In the genomic region with DNA sequence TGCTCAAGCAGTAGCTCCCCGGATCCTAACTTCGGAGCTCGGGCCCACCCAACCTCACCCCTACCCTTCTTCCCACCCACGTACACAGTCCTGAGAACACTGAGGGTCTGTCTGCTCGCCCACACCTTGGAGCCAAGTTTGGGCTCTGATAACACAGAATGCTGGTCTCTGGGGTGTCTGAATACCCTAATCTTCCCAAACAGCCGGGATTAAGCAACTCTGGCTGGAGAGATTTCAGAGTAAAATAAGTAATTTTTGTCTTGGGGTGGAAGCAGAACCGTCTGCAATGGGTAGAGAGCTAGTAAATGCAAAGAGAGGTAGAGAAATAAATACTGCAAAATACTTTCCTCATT, we compare ENCODE assay signal across 8 mouse cellular contexts. TPM values are rescaled to one million over a fixed set of nuclear protein-coding genes. Genes with fewer than 3 reads are reported as not detected.
DNase-seq lines count a peak whose midpoint lies in the region; ATAC-seq lines count a peak whose summit lies in the region.
"Had no signal": no experiment of that assay in that cellular context is flagged by ENCODE, and none has a peak within 500 bp of the region (broad histone marks: within the 10 kb centered on the region; RNA-seq: fewer than 3 reads in every experiment).

No protein-coding gene starts in this region.

- WGBS in lung, embryonic 15.5 days: 4% methylated on average over 7 of the region's 7 CpGs
- whole genome bisulfite sequencing in forebrain, embryonic 11.5 days: 2% methylated on average over 7 of the region's 7 CpGs
- 8% methylated on average over 7 of the region's 7 CpGs for WGBS in limb, embryonic 15.5 days
- WGBS in stomach, embryonic 15.5 days: 6% methylated on average over 7 of the region's 7 CpGs

- peak overlapping the region; percentile 86 for H3K4me3 ChIP-seq in lung, embryonic 15.5 days
- H3K4me3 ChIP-seq in forebrain, embryonic 11.5 days (ENCODE audit: low read depth, low read length): peak overlapping the region; percentile 71
- peak overlapping the region; percentile 77 for H3K4me3 ChIP-seq in limb, embryonic 15.5 days
- peak overlapping the region; percentile 65 for H3K4me3 ChIP-seq in stomach, embryonic 15.5 days (replicated peaks)

- H3K27me3 ChIP-seq in lung, embryonic 15.5 days: no peaks in the 10 kb centered on the region
- H3K27me3 ChIP-seq in forebrain, embryonic 11.5 days (ENCODE audit: control insufficient read depth, insufficient read depth, low read length): no peaks in the 10 kb centered on the region
- no peaks in the 10 kb centered on the region for H3K27me3 ChIP-seq in limb, embryonic 15.5 days
- no peaks in the 10 kb centered on the region for H3K27me3 ChIP-seq in stomach, embryonic 15.5 days (replicated peaks)

- H3K4me2 ChIP-seq in lung, embryonic 15.5 days: peak overlapping the region; percentile 93
- H3K4me2 ChIP-seq in forebrain, embryonic 11.5 days (ENCODE audit: low read depth, low read length, severe bottlenecking): peak overlapping the region; percentile 94
- H3K4me2 ChIP-seq in limb, embryonic 15.5 days: peak overlapping the region; percentile 65
- peak overlapping the region; percentile 94 for H3K4me2 ChIP-seq in stomach, embryonic 15.5 days

- H3K4me1 ChIP-seq in lung, embryonic 15.5 days: peaks cover 26% of the 10 kb centered on the region
- peaks cover 8% of the 10 kb centered on the region; the same call in 1 of the 2 replicates for H3K4me1 ChIP-seq in forebrain, embryonic 11.5 days (replicated peaks; ENCODE audit: control insufficient read depth, insufficient read depth, low read length)
- H3K4me1 ChIP-seq in limb, embryonic 15.5 days: peaks cover 45% of the 10 kb centered on the region
- H3K4me1 ChIP-seq in stomach, embryonic 15.5 days: peaks cover 15% of the 10 kb centered on the region

- no peaks in the 10 kb centered on the region for H3K9me3 ChIP-seq in lung, embryonic 15.5 days
- no peaks in the 10 kb centered on the region for H3K9me3 ChIP-seq in forebrain, embryonic 11.5 days (ENCODE audit: control insufficient read depth, low read length)
- H3K9me3 ChIP-seq in limb, embryonic 15.5 days: no peaks in the 10 kb centered on the region
- no peaks in the 10 kb centered on the region for H3K9me3 ChIP-seq in stomach, embryonic 15.5 days

- no peak for DNase-seq in lung, postnatal 36 days
- DNase-seq in forebrain, embryonic 11.5 days (ENCODE audit: low spot score): no peak
- no peak for DNase-seq in layer of hippocampus, adult 18-20 months (ENCODE audit: low spot score in 2 of 2)
- no peak for DNase-seq in left cerebral cortex, adult 8-10 months (ENCODE audit: low spot score in 2 of 2)

- H3K27ac ChIP-seq in lung, embryonic 15.5 days: peak overlapping the region; percentile 93
- H3K27ac ChIP-seq in forebrain, embryonic 11.5 days (ENCODE audit: low read depth, low read length): peak overlapping the region; percentile 86
- peak overlapping the region; percentile 97 for H3K27ac ChIP-seq in limb, embryonic 15.5 days
- H3K27ac ChIP-seq in stomach, embryonic 15.5 days: peak overlapping the region; percentile 96

- no peak for ATAC-seq in lung, embryonic 15.5 days (ENCODE audit: borderline replicate concordance, extremely low read depth, low FRiP score, low TSS enrichment)
- ATAC-seq in forebrain, embryonic 11.5 days (replicated peaks; ENCODE audit: low FRiP score): no peak
- no peak for ATAC-seq in limb, embryonic 15.5 days (ENCODE audit: insufficient number of reproducible peaks, low FRiP score, low TSS enrichment, low read depth)
- ATAC-seq in stomach, embryonic 15.5 days (ENCODE audit: insufficient read depth, low FRiP score, low read depth): no peak

- peaks cover 34% of the 10 kb centered on the region for H3K36me3 ChIP-seq in lung, embryonic 15.5 days
- peaks cover 11% of the 10 kb centered on the region; the same call in 1 of the 2 replicates for H3K36me3 ChIP-seq in forebrain, embryonic 11.5 days (ENCODE audit: control insufficient read depth, insufficient read depth, low read length)
- peaks cover 44% of the 10 kb centered on the region for H3K36me3 ChIP-seq in limb, embryonic 15.5 days
- peaks cover 20% of the 10 kb centered on the region for H3K36me3 ChIP-seq in stomach, embryonic 15.5 days

- peak overlapping the region; percentile 89 for H3K9ac ChIP-seq in lung, embryonic 15.5 days
- peak overlapping the region; percentile 82 for H3K9ac ChIP-seq in forebrain, embryonic 11.5 days (ENCODE audit: low read length)
- peak overlapping the region; percentile 86 for H3K9ac ChIP-seq in limb, embryonic 15.5 days
- H3K9ac ChIP-seq in stomach, embryonic 15.5 days: no peak overlapping the region

RNA-seq across cellular contexts. Expression of a gene that starts 1.6 kb away (rescaled TPM):
- polyA plus RNA-seq in lung, embryonic 15.5 days (2015; fragmentation: Nextera tagmentation; extraction: Ambion mirVana): 105 TPM in 2 replicates
- 93.3 and 99.7 TPM in 2 replicates for polyA plus RNA-seq in forebrain, embryonic 11.5 days (2014; fragmentation: Nextera tagmentation; extraction: Ambion mirVana)
- 126 and 149 TPM in 2 replicates for polyA plus RNA-seq in limb, embryonic 15.5 days (2015; fragmentation: Nextera tagmentation; extraction: Ambion mirVana)
- 85.7 and 102 TPM in 2 replicates for polyA plus RNA-seq in stomach, embryonic 15.5 days (2015; fragmentation: Nextera tagmentation; extraction: Ambion mirVana)
- 10 to 100 TPM; 25.8 to 30.0 TPM for total RNA-seq in layer of hippocampus, adult 18-20 months (2021)
- 10 to 100 TPM; 28.0 to 39.5 (median 32.9) TPM for total RNA-seq in left cerebral cortex, adult 8-10 months (2022)

RNA-seq across cellular contexts. Expression of a gene that starts 29.3 kb away (rescaled TPM):
- 0.26 and 0.57 TPM in 2 replicates for polyA plus RNA-seq in lung, embryonic 15.5 days (2015; fragmentation: Nextera tagmentation; extraction: Ambion mirVana)
- 0.92 and 0.95 TPM in 2 replicates for polyA plus RNA-seq in forebrain, embryonic 11.5 days (2014; fragmentation: Nextera tagmentation; extraction: Ambion mirVana)
- polyA plus RNA-seq in limb, embryonic 15.5 days (2015; fragmentation: Nextera tagmentation; extraction: Ambion mirVana): 0.29 and 0.37 TPM in 2 replicates
- 10.1 and 14.2 TPM in 2 replicates for polyA plus RNA-seq in stomach, embryonic 15.5 days (2015; fragmentation: Nextera tagmentation; extraction: Ambion mirVana)
- total RNA-seq in layer of hippocampus, adult 18-20 months (2021): under 1 TPM; 0.63 to 0.92 TPM
- total RNA-seq in left cerebral cortex, adult 8-10 months (2022): under 1 TPM in 2 of 4 experiments, not detected in 2; 0.51 to 0.59 TPM

RNA-seq across cellular contexts. Expression of a gene that starts 34.4 kb away (rescaled TPM):
- 25.7 and 26.3 TPM in 2 replicates for polyA plus RNA-seq in lung, embryonic 15.5 days (2015; fragmentation: Nextera tagmentation; extraction: Ambion mirVana)
- 105 and 116 TPM in 2 replicates for polyA plus RNA-seq in forebrain, embryonic 11.5 days (2014; fragmentation: Nextera tagmentation; extraction: Ambion mirVana)
- polyA plus RNA-seq in limb, embryonic 15.5 days (2015; fragmentation: Nextera tagmentation; extraction: Ambion mirVana): 26.7 and 27.5 TPM in 2 replicates
- 30.8 and 32.9 TPM in 2 replicates for polyA plus RNA-seq in stomach, embryonic 15.5 days (2015; fragmentation: Nextera tagmentation; extraction: Ambion mirVana)
- 10 to 100 TPM; 42.3 to 44.2 TPM for total RNA-seq in layer of hippocampus, adult 18-20 months (2021)
- total RNA-seq in left cerebral cortex, adult 8-10 months (2022): 10 to 100 TPM; 35.8 to 44.1 (median 42.2) TPM

RNA-seq across cellular contexts. Expression of a gene that starts 56.1 kb away (rescaled TPM):
- not detected in 2 replicates for polyA plus RNA-seq in lung, embryonic 15.5 days (2015; fragmentation: Nextera tagmentation; extraction: Ambion mirVana)
- not detected in 2 replicates for polyA plus RNA-seq in forebrain, embryonic 11.5 days (2014; fragmentation: Nextera tagmentation; extraction: Ambion mirVana)
- polyA plus RNA-seq in limb, embryonic 15.5 days (2015; fragmentation: Nextera tagmentation; extraction: Ambion mirVana): not detected in 2 replicates
- polyA plus RNA-seq in stomach, embryonic 15.5 days (2015; fragmentation: Nextera tagmentation; extraction: Ambion mirVana): not detected in 2 replicates
- not detected for total RNA-seq in layer of hippocampus, adult 18-20 months (2021)
- total RNA-seq in left cerebral cortex, adult 8-10 months (2022): not detected
- polyA plus RNA-seq: large intestine, adult 2 months had no signal
